Mouse (Mus musculus) retina, adult 2 months (tissue): Measurements from ENCODE around the gene Srgap2.
"Not testable (repeated sequence)": the region's sequence is repeated elsewhere in the genome, so short reads cannot be mapped to it uniquely, and the experiment has no call there.

Experiments used
- DNase-seq: peaks from one replicate; pipeline ENCODE4 v3.0.0-alpha.2; 2012; ENCODE audit warnings: low read depth, low spot score

Srgap2 gene

DNA sequence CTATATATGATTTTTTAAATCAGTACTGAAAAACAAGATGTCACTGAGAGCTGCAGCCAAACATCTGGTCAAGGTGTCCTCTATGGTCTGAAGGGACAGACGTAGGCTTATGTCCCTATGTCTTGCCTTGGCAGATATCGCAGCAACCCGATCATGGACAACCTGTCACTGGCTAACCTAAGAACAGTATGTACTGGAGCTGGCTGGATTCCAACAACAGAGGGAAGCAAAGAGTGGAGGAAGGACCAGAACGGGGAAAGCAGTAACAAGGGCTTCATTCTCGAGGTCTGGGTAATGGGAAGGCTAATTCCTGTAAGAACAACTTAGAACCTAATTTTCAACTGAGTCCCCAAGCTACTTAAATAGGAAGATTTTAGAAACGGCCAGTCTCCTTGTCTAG lies 238.2 kb downstream of the Srgap2 start:
- DNase-seq: no peak

DNA sequence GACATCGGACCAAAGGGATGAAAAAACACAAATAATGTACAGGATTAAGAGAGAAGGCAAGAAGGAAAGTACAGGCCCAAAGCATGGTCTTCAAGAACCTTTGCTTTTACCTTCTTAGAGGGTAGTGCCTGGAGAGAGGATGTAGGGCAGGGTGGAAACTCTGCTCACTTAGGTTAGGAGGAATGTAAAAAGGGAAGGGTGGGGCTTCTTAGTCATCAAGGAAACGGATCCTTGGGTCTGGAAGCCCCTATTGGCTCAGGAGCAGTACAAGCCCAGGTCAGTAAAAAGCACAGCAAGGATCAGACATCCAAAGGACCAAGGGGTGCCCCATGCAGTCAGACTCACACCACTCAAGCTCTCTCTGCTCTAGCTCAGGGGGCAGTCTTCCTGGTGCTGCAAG lies 239.9 kb downstream of the Srgap2 start:
- DNase-seq: no peak

DNA sequence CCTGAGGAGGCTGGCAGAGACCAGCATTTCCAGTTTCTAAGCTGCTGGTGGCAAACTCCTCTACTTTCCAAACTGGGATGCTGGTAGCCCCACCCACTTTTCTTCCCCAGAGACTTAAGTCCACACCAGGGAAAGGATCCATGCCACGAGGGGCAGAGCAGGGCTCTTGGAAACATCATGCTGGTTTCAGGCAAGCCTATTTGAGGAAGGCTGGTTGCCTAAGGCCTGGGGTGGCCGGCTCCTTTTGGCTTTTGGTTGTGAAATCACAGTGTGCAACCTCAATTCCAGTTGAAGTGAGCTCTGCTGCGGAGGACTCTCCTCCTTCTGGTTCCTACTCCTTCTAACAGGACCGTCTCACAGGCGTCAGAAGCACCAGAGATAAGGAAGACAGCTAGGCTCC lies 240.3 kb downstream of the Srgap2 start:
- no peak for DNase-seq

DNA sequence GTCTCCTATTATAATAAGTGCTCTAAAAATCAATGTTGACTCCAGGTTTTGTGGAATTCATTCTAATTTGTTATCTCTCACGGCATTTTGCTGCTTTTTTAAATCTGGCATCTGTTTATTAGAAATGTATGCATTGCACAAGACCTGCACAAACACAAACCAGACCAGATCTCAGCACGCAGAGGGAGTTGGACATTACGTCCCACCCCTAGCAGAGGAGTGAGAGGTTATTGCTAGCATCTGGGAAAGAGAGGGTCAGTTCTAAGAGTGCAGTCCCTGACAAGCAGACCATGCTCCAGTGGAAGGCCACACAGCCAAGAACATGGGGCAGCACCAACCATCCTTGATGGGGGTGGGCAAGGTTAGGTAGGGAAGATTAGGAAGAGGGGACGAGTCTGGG lies 242.5 kb downstream of the Srgap2 start:
- no peak for DNase-seq

DNA sequence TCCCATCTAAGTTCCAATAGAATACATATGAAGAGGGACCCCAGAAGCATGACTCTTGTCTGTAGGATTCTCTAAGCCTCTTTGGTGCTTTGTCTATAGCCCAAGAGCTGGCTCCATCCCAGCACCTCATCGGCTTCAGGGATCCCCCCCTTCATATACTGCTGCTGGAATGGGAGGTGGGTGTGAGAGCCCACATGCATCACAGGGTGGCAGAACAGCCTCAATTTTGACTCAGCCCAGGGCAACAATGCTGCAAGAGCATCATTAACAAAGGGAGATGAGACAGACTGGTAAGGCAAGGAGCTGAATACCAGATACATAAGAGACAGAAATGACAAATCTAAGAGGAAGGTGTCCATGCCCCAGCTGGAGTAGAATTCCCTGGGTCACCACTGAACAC lies 243.0 kb downstream of the Srgap2 start:
- DNase-seq: no peak

DNA sequence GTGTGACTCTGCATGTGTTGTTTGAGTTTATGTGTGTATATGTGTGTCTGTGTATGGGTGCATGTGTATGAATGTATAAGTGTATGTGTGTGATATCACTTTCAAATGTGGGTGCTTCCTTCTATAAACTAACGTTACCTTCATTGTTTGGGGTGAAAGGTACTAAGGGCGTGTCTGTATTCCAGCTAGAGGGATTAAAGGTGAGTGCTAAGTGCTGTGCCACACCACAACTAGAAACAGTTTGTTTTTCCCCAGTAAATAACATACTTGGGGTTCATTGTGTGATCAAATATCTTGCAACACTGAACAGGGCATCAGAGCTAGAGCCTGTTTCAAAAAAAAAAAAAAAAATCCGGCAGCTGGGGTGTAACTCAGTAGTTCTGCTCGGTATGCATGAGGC lies 245.4 kb downstream of the Srgap2 start:
- DNase-seq: no peak

DNA sequence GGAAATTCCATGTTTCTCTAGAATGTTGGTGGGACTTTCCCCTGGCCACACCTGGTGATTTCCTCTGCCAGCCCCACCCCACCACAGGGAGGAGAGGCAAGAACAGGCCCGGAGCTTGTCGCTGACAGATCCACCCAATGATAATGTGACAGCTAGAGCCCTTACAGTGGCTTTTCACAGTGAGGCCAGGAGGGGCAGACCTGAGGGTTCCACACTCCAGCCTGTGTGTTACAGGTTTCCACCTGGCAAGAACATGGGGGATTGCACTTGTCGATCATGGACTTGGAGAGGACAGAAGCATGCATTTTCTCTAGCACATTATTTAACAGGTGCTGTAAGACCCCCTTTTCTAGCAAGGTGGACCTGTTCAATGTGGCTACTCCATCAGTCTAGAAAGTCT lies 246.9 kb downstream of the Srgap2 start:
- DNase-seq: no peak

DNA sequence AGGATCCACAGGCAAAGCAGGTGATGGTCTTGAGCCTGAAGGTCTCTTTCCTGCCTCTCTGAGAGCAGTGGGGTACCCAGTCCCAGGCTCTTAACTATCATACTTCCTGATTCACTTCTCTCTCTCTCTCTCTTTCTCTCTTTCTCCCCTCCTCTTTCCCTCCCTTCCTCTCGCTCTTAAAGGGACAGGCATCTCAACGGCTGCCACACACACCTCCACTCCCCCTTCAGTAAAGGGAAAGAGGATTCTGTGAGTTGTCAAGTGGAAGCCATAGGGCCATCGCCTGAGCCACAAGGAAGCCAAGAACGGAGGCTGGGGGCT lies 247.7 kb downstream of the Srgap2 start, which contains the start of gene Ikbke:
Gene Ikbke, minus strand, starts transcription at position 151 of the 321 bp plus-strand sequence.
- no peak for DNase-seq

DNA sequence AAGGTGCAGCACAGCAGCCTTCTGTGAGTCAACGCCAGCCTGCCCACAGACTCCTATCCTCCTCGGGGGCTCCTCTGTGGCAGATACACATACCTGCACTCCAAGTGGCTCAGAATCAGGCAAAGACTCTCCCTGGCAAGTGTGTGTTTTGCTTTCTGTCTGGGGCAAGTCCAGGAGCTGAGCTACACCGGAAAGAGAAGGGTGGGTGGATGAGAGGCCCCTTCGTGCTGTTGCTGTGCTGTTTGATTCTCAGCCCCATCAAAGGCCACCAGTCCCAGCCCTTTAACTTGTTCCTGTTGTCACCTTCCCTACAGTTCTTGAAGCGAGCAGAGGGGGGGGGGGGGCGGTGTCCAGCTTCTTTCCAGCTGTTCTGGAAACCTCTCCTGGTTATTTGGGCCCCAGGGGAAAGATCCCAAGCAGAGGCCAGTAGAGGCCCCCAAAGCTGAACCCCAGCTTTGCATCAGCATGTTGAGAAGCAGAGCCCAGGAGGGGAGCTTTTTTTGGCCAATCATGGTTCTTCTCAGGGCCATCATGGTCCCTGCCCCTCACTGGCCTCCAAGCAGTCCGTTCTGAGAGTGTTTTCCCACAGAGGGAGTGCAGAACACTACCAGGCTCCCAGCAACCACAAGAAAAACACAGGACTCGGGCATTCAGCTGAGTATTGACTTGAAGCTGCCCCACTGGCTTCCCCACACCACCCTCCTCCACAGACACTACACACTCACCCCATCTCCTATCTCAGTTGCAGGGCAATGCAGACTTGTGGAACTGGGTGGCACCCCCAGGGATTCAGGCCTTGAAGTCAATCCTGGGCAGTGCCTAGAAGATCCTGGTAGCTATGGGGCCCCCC lies 248.3 kb downstream of the Srgap2 start:
- no peak for DNase-seq

DNA sequence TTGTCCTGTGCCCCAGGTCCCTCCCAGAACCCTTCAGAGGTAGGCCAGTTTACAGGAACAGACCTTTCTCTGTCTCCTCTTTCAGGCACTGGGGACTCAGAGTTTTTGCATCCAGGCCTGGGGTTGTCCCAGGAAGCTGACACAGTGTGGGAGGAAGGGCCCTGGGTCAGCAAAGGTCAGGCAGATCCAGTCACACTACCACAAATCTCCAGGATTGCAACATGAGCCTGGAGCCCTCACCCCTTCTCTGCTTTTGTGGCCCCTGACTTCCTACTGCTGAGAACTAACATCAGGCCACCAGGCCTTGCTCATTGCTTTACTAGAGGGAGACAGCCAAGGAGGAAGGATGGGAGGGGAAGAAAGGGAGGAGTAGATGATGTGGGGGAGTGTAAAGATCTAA lies 250.3 kb downstream of the Srgap2 start:
- DNase-seq: no peak

DNA sequence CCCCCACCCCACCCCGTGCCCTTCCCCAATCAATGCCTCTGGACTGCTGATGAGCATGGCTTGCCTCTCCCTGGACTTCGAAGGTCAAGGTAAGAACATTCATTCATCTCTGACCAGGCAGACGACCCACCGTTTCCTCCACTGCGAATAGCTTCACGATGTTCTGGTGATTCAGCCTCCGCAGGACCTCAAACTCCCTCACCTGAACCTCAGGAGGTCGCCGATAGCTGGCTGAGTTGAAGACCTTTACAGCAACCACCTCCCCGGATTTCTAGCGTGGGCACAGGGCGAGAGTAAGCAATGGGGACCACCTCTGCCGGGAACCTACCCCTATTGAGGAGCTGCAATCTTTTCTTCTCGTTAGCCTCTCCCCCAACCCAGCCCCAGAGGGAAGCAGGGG lies 251.6 kb downstream of the Srgap2 start:
- no peak for DNase-seq

DNA sequence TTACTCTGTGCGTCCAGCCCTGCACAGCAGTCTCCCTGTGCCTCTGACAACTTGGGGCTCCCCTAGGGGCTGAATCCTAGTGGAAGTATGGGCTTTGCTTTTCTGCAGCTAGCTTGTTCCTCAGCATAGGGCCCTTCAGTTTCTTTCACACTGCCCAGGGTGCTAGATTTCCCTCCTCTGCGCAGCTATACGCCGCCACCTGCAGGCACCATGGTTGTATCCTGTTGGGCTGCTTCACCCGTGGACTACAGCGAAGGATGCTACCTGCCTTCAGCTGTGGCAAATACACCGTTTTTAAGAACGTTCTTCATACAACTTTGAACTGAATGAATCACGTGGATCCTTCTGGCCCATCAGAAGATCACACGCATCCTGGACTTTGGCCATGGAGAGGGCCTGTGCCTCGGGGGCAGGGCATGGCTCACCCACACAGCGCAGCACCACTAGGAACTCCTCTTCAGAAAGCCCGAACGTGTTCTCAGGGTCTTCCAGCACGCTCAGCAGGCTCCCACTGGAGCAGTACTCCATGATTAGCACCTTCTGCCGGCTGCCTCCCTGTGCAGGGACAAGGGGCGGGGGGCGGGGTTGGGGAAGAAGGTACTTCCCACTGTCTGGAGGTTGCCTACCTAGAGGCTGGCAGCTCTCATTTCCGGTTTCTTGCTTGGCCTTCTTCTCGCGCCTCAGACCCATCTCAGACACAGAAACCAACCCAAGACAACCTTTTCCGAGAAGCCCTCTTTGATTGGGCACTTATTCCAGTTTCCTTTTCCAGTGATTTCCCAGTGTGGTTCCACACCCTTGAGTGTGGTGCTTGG lies 252.2 kb downstream of the Srgap2 start:
- DNase-seq: no peak

DNA sequence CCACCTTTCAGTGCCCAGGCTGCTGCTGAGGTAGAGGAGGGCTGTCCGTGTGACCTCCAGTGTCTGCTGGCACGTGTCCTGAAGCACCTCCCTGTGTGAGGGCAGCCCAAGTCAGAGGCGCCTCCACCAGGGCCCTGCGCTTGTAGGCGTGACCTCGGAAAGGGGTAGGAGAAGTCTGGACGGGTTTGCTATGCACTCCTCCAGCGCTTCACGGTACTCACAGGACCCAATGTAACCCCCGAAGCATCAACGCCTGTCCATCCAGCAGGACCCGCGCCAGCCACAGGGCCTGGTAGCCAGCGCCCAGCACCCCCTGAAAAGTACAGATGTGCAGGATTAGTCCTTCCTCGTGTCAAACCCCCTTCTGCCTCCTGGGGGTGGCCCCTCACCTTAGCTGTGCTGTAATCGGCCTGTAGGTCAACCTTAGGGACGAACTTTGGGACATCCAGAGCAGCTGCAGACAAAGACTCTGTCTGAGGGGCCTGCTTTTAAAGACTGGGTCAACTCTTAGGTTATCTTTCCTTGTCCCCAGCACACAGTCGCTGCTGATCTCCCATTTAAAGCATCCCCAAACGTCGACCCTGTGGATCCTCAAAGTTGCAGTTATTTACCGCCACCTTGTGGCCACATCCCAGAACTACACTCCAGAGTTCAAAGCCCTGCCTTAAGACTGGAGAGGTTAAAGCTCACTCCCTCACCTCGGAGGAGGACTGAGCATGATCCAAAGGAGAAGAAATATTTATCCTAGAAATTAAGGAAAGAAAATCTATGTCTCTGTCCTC lies 257.2 kb downstream of the Srgap2 start:
- DNase-seq: peak; percentile 57

DNA sequence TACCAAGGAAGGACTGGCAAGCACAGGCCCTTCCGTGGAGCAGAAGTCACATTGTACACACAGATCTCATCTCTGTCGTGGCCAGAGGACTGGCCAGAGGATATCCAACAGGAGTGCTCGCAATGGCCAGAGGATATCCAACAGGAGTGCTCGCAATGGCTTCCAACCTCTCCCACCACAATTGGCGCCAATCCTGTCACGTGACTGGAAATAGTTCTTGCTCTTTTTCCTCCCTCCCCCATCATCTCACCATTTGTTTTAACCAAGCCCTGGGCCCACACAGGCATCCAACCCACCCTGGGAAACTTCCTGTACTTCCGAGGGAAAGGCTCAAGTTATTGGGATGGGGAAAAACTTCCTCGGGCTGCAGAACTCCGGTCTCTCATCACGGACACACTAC lies 258.4 kb downstream of the Srgap2 start:
- DNase-seq: no peak

DNA sequence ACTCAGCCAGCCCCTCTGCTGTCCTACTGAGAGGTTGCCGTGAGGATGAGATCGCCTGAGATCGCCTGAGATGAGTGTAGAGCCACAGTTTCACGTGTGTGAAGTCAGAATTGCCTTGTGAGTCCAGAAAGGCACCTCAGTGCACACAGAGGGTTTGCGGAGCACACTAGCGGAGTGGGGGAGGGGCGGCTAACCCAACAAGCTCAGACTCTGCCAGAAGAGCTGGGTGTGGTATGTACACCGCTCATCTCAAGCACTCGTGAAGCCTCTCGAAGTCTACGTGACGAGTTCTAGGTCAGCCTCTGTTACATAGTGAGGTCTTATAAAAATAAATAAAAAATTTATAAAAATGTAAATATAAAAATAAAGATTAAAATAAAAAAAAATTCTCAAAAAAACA lies 263.2 kb downstream of the Srgap2 start:
- DNase-seq: no peak

DNA sequence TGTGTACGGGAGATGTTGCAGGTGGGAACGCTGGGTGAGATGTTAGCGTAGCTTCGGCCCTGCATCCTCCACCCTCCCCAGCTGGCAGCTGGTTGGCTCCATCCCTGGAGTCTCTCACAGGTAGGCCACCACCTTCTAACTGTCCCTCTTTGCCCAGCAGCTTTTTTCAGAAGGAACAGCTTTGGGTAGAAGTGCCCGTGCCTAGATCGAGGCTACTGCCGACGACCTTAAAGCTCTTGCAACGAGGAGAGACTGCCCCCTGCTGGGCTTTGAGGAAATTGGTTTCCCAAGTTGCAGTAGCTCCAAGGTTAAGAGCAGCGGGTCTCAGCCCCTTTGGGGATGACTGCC lies 266.9 kb downstream of the Srgap2 start:
- DNase-seq: no peak

DNA sequence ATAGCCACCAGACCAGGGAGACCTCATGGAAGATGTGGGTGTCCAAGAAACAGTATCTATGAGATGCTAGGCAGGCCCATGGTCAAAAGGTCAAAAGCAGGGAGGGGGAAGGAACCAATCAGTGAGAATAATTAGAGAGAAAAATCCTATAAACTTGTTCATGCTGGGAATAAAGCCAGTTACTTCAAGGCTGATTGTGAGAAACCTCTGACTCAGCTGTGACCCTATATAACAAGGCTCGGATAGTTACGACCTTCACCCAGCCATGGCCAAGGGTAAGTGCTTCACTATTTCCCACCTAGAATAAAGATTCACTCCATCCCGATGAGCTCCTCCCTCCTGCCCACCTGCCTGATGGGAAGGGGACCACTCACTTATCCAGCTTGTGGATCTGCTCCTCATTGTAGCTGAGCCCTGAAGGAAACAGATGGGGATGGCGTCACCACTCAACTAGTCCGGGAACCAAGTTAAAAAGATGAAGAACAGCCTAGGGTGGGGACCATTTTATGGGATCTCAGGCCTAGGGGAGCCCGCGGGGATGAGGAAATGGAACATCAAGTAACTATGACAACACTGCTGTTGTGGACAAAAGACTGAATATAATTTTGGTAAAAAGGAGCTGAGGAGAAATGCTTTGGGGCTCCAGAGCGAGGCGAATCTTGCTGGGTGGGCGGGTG lies 267.4 kb downstream of the Srgap2 start:
- DNase-seq: no peak

DNA sequence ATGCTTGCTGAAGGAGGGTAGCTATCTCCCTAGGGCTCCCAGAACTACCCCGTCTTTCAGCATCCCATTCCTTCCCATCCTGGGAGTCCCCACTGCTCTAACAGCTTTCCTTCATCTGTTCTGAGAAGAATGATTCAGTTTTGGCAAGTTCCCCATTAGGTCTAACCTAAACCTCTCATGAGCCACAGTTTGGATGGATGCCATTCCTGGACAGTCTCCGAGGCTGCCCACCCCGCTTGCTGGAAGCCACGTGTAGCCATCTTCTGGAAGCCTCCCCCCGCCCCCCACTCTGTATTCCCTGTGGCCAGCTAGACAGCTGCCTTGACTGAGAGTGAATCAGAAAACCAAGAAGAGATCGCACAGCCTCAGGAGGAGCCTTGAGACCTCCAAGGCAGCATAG lies 269.9 kb downstream of the Srgap2 start:
- DNase-seq: no peak

DNA sequence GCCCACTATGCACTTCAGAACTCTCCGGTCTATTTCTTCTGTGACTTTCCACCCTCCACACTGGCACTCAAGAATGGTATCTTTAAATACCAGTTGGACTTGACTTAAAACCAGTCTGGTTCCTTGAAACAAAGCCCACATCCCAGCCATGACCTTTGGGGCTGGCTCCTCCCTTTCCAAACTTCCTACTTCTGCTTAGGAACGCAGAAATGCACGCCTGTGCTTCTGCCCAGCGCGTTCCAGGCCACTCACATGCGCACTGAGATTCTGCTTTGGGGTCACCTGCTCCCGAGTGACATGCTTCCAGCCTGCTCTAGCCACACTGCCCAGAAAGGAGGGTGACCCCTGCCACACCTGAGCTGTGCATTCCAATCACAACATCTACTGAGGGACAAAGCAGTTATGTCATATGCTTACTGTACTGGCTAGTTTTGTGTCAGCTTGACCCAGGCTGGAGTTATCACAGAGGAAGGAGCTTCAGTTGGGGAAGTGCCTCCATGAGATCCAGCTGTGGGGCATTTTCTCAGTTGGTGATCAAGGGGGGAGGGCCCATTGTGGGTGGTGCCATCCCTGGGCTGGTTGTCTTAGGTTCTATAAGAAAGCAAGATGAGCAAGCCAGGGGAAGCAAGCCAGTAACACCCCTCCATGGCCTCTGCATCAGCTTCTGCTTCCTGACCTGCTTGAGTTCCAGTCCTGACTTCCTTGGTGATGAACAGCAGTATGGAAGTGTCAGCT lies 274.5 kb downstream of the Srgap2 start:
- DNase-seq: not testable (repeated sequence)

DNA sequence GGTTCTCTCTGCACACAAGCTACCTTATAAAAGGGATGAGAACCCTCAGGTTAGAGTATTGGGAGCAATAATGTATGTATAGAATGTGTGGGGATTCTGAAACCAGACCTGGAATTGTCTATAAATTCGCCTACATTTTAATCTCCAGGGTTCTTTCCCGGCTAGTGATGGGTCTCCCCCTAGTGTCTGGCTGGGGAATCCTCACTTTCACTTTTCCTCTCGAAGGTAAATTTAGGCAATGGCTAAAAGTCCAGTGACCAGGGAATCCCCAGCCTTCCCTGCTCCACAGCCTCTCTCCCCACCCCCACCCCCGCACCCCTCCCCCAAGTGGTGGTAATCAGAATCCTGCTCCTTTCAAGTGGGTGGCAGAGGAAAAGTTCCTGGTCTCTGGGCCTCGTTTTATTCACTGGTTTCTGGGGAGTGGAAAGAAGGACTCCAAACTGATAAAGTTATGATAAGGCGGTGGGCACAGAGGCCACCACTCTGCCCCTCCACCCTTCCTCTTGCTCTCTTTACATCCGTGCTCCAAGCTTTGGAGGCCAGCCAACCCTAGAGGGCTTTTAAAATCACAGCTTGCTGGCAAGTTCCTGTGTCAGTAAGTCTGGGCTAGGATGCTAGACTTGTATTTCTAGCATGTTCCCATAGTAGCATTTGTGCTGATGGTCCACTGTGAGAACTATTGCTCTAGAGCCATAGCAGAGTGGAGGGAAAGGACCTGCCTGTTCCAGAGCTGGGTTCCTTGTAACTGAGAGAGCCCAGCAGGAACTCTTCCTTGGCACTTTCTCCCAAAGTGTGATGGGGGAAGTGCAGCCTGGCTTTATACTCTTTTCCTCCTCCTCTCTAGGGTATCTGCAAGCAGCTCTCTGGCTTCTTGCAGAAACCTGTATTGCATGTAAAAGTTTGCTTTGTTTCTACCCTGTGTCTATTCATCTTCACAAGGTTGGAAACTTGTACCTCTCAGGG lies 280.4 kb downstream of the Srgap2 start:
- DNase-seq: no peak
